Mouse (Mus musculus) MEL (cell line): ENCODE results near the gene Pou6f1. TPM values are rescaled to one million over a fixed set of nuclear protein-coding genes. Genes with fewer than 3 reads are reported as not detected.

Experiments
- DNase-seq: peaks from one replicate; pipeline ENCODE4 v3.0.0; 2011; ENCODE audit warnings: low read depth, low spot score
- H3K27ac ChIP-seq: 2 replicates; pipeline ENCODE4 v1.5.1; 2012; ENCODE audit warnings: low read depth, mild to moderate bottlenecking, control low read depth, low read length, moderate library complexity; ENCODE audit not compliant: control insufficient read depth
- H3K27me3 ChIP-seq, 2 experiments: fragments of 150-350 bp in 1 of 2; sonication (generic) in 1 of 2; 2 replicates each; pipeline ENCODE4 v1.6.1; 2012; ENCODE audit warnings: low read length in 2 of 2, mild to moderate bottlenecking in 2 of 2, improper control_type of control experiment in 1 of 2, moderate library complexity in 1 of 2; ENCODE audit not compliant: insufficient read depth in 2 of 2, control insufficient read depth in 1 of 2
- H3K36me3 ChIP-seq, 2 experiments: 2 replicates each; pipeline ENCODE4 v1.6.1; 2012 to 2014; ENCODE audit warnings: low read length in 2 of 2, improper control_type of control experiment in 1 of 2, inconsistent platforms in 1 of 2, mild to moderate bottlenecking in 1 of 2; ENCODE audit not compliant: insufficient read depth in 2 of 2, control insufficient read depth in 1 of 2
- H3K4me1 ChIP-seq, 2 experiments: fragments of 150-350 bp in 1 of 2; sonication (generic) in 1 of 2; 2 replicates each; pipeline ENCODE4 v1.6.1; 2012; ENCODE audit warnings: low read length in 2 of 2, improper control_type of control experiment in 1 of 2, mild to moderate bottlenecking in 1 of 2; ENCODE audit not compliant: insufficient read depth in 2 of 2, control insufficient read depth in 1 of 2
- H3K4me3 ChIP-seq, 2 experiments: fragments of 150-350 bp in 1 of 2; sonication (generic) in 1 of 2; 2 replicates each; pipeline ENCODE4 v1.5.1; 2012; ENCODE audit warnings: low read depth in 2 of 2, low read length in 2 of 2, mild to moderate bottlenecking in 2 of 2, moderate library complexity in 2 of 2, control low read depth in 1 of 2, improper control_type of control experiment in 1 of 2; ENCODE audit not compliant: control insufficient read depth in 1 of 2, insufficient read depth in 1 of 2
- H3K79me2 ChIP-seq: 2 replicates; pipeline ENCODE4 v1.6.1; 2012; ENCODE audit warnings: mild to moderate bottlenecking, low read length, moderate library complexity; ENCODE audit not compliant: control insufficient read depth, poor library complexity, insufficient read depth
- H3K9ac ChIP-seq: 2 replicates; pipeline ENCODE4 v1.6.1; 2012; ENCODE audit warnings: low read depth, mild to moderate bottlenecking, control low read depth, low read length, moderate library complexity; ENCODE audit not compliant: control insufficient read depth, poor library complexity, severe bottlenecking
- H3K9me3 ChIP-seq: fragments of 150-350 bp; sonication (generic); replicated peaks from 2 replicates; pipeline ENCODE4 v1.6.1; 2012; ENCODE audit warnings: mild to moderate bottlenecking, low read length, improper control_type of control experiment, moderate library complexity; ENCODE audit not compliant: insufficient read depth
- BHLHE40 ChIP-seq: IDR thresholded peaks from 2 replicates; pipeline ENCODE4 v1.6.1; 2012; ENCODE audit warnings: low read depth, mild to moderate bottlenecking, inconsistent platforms, low read length, improper control_type of control experiment, borderline replicate concordance
- CHD1 ChIP-seq: IDR thresholded peaks from 2 replicates; pipeline ENCODE4 v1.6.1; 2012; ENCODE audit warnings: low read depth, mild to moderate bottlenecking, inconsistent platforms, low read length, improper control_type of control experiment
- CHD2 ChIP-seq: IDR thresholded peaks from 2 replicates; pipeline ENCODE4 v1.6.1; 2011; ENCODE audit warnings: low read length, improper control_type of control experiment
- CTCF ChIP-seq, 3 experiments: IDR thresholded peaks in 2 of 3; conservative IDR thresholded peaks in 1 of 3; 2 replicates each; pipeline ENCODE4 v1.5.1; 2011 to 2012; ENCODE audit warnings: low read length in 3 of 3, low read depth in 2 of 3, mild to moderate bottlenecking in 2 of 3, improper control_type of control experiment in 1 of 3, inconsistent platforms in 1 of 3, mixed read lengths in 1 of 3, moderate library complexity in 1 of 3; ENCODE audit not compliant: control insufficient read depth in 1 of 3, insufficient read depth in 1 of 3, poor library complexity in 1 of 3, severe bottlenecking in 1 of 3
- E2F4 ChIP-seq: IDR thresholded peaks from 2 replicates; pipeline ENCODE4 v1.6.1; 2011; ENCODE audit warnings: low read depth, low read length, improper control_type of control experiment, borderline replicate concordance
- EP300 ChIP-seq, 2 experiments: IDR thresholded peaks; 2 replicates each; pipeline ENCODE4 v1.6.1; 2011; ENCODE audit warnings: improper control_type of control experiment in 2 of 2, low read length in 2 of 2, low read depth in 1 of 2, mild to moderate bottlenecking in 1 of 2
- ETS1 ChIP-seq: IDR thresholded peaks from 2 replicates; pipeline ENCODE4 v1.6.1; 2012; ENCODE audit warnings: low read depth, mild to moderate bottlenecking, inconsistent platforms, low read length, improper control_type of control experiment, moderate library complexity
- GATA1 ChIP-seq: IDR thresholded peaks from 2 replicates; pipeline ENCODE4 v1.6.1; 2011; ENCODE audit warnings: low read depth, low read length, improper control_type of control experiment
- HCFC1 ChIP-seq: IDR thresholded peaks from 2 replicates; pipeline ENCODE4 v1.6.1; 2012; ENCODE audit warnings: low read depth, mild to moderate bottlenecking, inconsistent platforms, low read length, improper control_type of control experiment, moderate library complexity
- KAT2A ChIP-seq: conservative IDR thresholded peaks from 2 replicates; pipeline ENCODE4 v1.6.1; 2012; ENCODE audit warnings: low read depth, low read length, improper control_type of control experiment, inconsistent platforms
- MAFK ChIP-seq: IDR thresholded peaks from 2 replicates; pipeline ENCODE4 v1.6.1; 2011; ENCODE audit warnings: low read depth, mild to moderate bottlenecking, low read length, improper control_type of control experiment, borderline replicate concordance
- MAZ ChIP-seq: IDR thresholded peaks from 2 replicates; pipeline ENCODE4 v1.6.1; 2012; ENCODE audit warnings: low read depth, mild to moderate bottlenecking, inconsistent platforms, low read length, improper control_type of control experiment
- MXI1 ChIP-seq: IDR thresholded peaks from 2 replicates; pipeline ENCODE4 v1.6.1; 2011; ENCODE audit warnings: mild to moderate bottlenecking, low read depth, low read length, improper control_type of control experiment
- MYC ChIP-seq: IDR thresholded peaks from 2 replicates; pipeline ENCODE4 v1.6.1; 2011; ENCODE audit warnings: low read depth, mild to moderate bottlenecking, low read length, improper control_type of control experiment, moderate library complexity
- NRF1 ChIP-seq: IDR thresholded peaks from 2 replicates; pipeline ENCODE4 v1.6.1; 2014; ENCODE audit warnings: low read depth, mild to moderate bottlenecking, inconsistent platforms, low read length, improper control_type of control experiment, moderate library complexity; ENCODE audit not compliant: poor library complexity, insufficient read depth, severe bottlenecking
- POLR2A ChIP-seq, 2 experiments: IDR thresholded peaks; 2 replicates each; pipeline ENCODE4 v1.6.1; 2011 to 2012; ENCODE audit warnings: low read length in 2 of 2, mild to moderate bottlenecking in 2 of 2, control low read depth in 1 of 2, improper control_type of control experiment in 1 of 2, low read depth in 1 of 2, moderate library complexity in 1 of 2; ENCODE audit not compliant: control insufficient read depth in 1 of 2, insufficient read depth in 1 of 2, poor library complexity in 1 of 2
- POLR2AphosphoS5 ChIP-seq: IDR thresholded peaks from 2 replicates; pipeline ENCODE4 v1.6.1; 2012; ENCODE audit warnings: low read depth, borderline replicate concordance, mild to moderate bottlenecking, inconsistent platforms, low read length, moderate library complexity, mixed read lengths
- RAD21 ChIP-seq: IDR thresholded peaks from 2 replicates; pipeline ENCODE4 v1.6.1; 2011; ENCODE audit warnings: mild to moderate bottlenecking, low read depth, low read length, improper control_type of control experiment
- RCOR1 ChIP-seq: IDR thresholded peaks from 2 replicates; pipeline ENCODE4 v1.6.1; 2012; ENCODE audit warnings: low read depth, mild to moderate bottlenecking, inconsistent platforms, low read length, improper control_type of control experiment
- SIN3A ChIP-seq: IDR thresholded peaks from 2 replicates; pipeline ENCODE4 v1.6.1; 2012; ENCODE audit warnings: low read length, improper control_type of control experiment, inconsistent platforms
- SMC3 ChIP-seq: IDR thresholded peaks from 2 replicates; pipeline ENCODE4 v1.6.1; 2011; ENCODE audit warnings: low read depth, low read length, improper control_type of control experiment
- TBP ChIP-seq: IDR thresholded peaks from 2 replicates; pipeline ENCODE4 v1.8.0; 2011; ENCODE audit warnings: low read depth, low read length, improper control_type of control experiment
- UBTF ChIP-seq: IDR thresholded peaks from 2 replicates; pipeline ENCODE4 v1.6.1; 2012; ENCODE audit warnings: low read depth, mild to moderate bottlenecking, inconsistent platforms, low read length, improper control_type of control experiment, moderate library complexity, borderline replicate concordance; ENCODE audit not compliant: insufficient read depth
- USF2 ChIP-seq, 2 experiments: IDR thresholded peaks; 2 replicates each; pipeline ENCODE4 v1.6.1; 2011 to 2012; ENCODE audit warnings: improper control_type of control experiment in 2 of 2, low read length in 2 of 2, borderline replicate concordance in 1 of 2, inconsistent platforms in 1 of 2, low read depth in 1 of 2, mild to moderate bottlenecking in 1 of 2; ENCODE audit not compliant: insufficient read depth in 1 of 2
- ZC3H11A ChIP-seq: IDR thresholded peaks from 2 replicates; pipeline ENCODE4 v1.6.1; 2012; ENCODE audit warnings: low read depth, mild to moderate bottlenecking, inconsistent platforms, low read length, improper control_type of control experiment
- ZMIZ1 ChIP-seq: IDR thresholded peaks from 2 replicates; pipeline ENCODE4 v1.6.1; 2012; ENCODE audit warnings: low read depth, mild to moderate bottlenecking, inconsistent platforms, low read length, improper control_type of control experiment, moderate library complexity
- polyA plus RNA-seq, 2 experiments: library from polyadenylated mRNA; stranded (reverse) in 1 of 2; unstranded in 1 of 2; fragments of >175 nt in 1 of 2; fragments of >200 nt in 1 of 2; gene quantifications; 2 replicates each; pipeline versions ENCODE4 v1.2.1 to v1.2.4; 2012; ENCODE audit warnings: low replicate concordance in 2 of 2, low read depth in 1 of 2; ENCODE audit not compliant: insufficient read length in 2 of 2, insufficient read depth in 1 of 2, missing spikeins in 1 of 2
- total RNA-seq: library from RNA; depleted of rRNA; stranded (reverse); fragments of 300-350 nt; gene quantifications from 2 replicates; pipeline ENCODE4 v1.2.3, GENCODE M21; 2012

The Pou6f1 gene
- total and polyA plus RNA-seq, 3 experiments, result 0.46 to 2.5 TPM; not detected in 1

DNA sequence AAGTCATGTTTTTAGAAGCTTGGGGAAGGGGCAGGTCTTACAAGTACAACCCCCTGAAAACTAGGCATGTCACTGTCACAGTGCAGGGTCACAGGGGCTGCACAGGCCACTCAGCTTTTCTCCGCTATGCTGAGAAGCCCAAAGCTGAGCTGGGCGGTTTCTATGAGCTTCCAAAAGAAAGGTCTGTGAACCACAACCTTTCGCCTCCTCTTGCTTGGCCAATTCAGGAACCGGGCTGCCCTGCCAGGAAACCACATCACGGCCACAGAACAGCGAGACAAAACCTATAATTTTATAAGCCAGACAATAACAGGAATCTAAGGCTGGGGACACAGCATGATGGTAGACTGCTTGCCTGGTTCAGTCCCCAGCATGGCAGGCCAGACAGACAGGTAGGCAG lies 11.5 kb downstream of the Pou6f1 start:
- H3K9ac ChIP-seq, result no peak overlapping the region
- H3K4me1 ChIP-seq, result no peaks in the 10 kb centered on the region
- H3K36me3 ChIP-seq, result no peaks in the 10 kb centered on the region
- no peak for TF ChIP-seq EP300 (IDR thresholded peaks at IDR 0.05; ENCODE audit: low read depth in 1 of 2, low read length in 2 of 2)
- no peak for TF ChIP-seq TBP
- TF ChIP-seq E2F4, result no peak
- no peak for TF ChIP-seq ETS1
- TF ChIP-seq MAFK, result no peak
- TF ChIP-seq POLR2A (IDR thresholded peaks at IDR 0.05; ENCODE audit: control insufficient read depth in 1 of 2, insufficient read depth in 1 of 2, low read depth in 1 of 2, low read length in 2 of 2, poor library complexity in 1 of 2), result no peak
- no peak for TF ChIP-seq USF2 (IDR thresholded peaks at IDR 0.05; ENCODE audit: borderline replicate concordance in 1 of 2, insufficient read depth in 1 of 2, low read depth in 1 of 2, low read length in 2 of 2)
- no peak for TF ChIP-seq ZMIZ1
- no peak for TF ChIP-seq CHD1
- TF ChIP-seq RCOR1, result no peak
- no peak for TF ChIP-seq BHLHE40
- TF ChIP-seq GATA1, result no peak
- TF ChIP-seq RAD21, result no peak
- no peak for TF ChIP-seq UBTF
- no peak for DNase-seq
- no peak overlapping the region for H3K27ac ChIP-seq
- H3K9me3 ChIP-seq, result no peaks in the 10 kb centered on the region
- no peaks in the 10 kb centered on the region for H3K79me2 ChIP-seq
- no peaks in the 10 kb centered on the region; a peak in 1 of 4 replicates for H3K27me3 ChIP-seq
- no peak overlapping the region for H3K4me3 ChIP-seq

DNA sequence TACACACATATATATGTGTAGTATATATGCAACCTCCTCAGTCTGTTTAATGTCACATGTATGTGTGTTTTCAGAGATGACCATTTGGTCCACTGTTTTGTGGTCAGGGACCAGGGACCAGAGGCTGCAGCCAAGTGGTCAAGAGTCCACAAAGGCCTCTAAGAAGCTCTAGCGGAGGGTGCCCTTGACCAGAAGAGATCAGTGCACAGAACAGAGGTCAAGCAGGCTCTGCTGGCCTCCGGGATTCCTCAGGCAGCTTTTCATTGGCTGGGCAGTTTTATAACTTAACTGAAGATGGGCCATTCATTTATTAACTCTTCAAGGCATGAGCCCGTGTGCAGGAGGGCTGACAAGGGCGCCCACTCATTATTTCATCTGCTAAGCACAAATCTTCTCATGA lies 12.6 kb downstream of the Pou6f1 start:
- no peaks in the 10 kb centered on the region; a peak in 1 of 4 replicates for H3K27me3 ChIP-seq

More for the DNA sequence above, 12.6 kb downstream of the Pou6f1 start:
- Histone ChIP-seq H3K36me3 (no peaks in the 10 kb centered on the region), H3K79me2 (no peaks in the 10 kb centered on the region), H3K4me3 (no peak overlapping the region), H3K9ac (no peak overlapping the region), H3K4me1 (no peaks in the 10 kb centered on the region), H3K9me3 (no peaks in the 10 kb centered on the region), H3K27ac (no peak overlapping the region)
- DNase-seq, result no peak
- TF ChIP-seq ZMIZ1, result no peak
- TF ChIP-seq SIN3A, result no peak
- TF ChIP-seq POLR2A (IDR thresholded peaks at IDR 0.05; ENCODE audit: control insufficient read depth in 1 of 2, insufficient read depth in 1 of 2, low read depth in 1 of 2, low read length in 2 of 2, poor library complexity in 1 of 2), result no peak
- TF ChIP-seq ZC3H11A, result no peak
- TF ChIP-seq POLR2AphosphoS5, result no peak
- TF ChIP-seq CHD2, result no peak
- TF ChIP-seq KAT2A, result no peak
- no peak for TF ChIP-seq NRF1
- no peak for TF ChIP-seq GATA1
- TF ChIP-seq RAD21, result no peak
- no peak for TF ChIP-seq SMC3
- no peak for TF ChIP-seq MXI1
- TF ChIP-seq USF2 (IDR thresholded peaks at IDR 0.05; ENCODE audit: borderline replicate concordance in 1 of 2, insufficient read depth in 1 of 2, low read depth in 1 of 2, low read length in 2 of 2), result no peak
- TF ChIP-seq CTCF (IDR thresholded peaks at IDR 0.05 in 2 of 3, conservative IDR thresholded peaks at IDR 0.05 in 1 of 3; ENCODE audit: control insufficient read depth in 1 of 3, insufficient read depth in 1 of 3, low read depth in 2 of 3, low read length in 3 of 3, poor library complexity in 1 of 3, severe bottlenecking in 1 of 3), result no peak
- TF ChIP-seq MYC, result no peak
- no peak for TF ChIP-seq UBTF
- TF ChIP-seq MAZ, result no peak
- no peak for TF ChIP-seq HCFC1
